ENCODE assay signal across 9 mouse cellular contexts in the genomic region with DNA sequence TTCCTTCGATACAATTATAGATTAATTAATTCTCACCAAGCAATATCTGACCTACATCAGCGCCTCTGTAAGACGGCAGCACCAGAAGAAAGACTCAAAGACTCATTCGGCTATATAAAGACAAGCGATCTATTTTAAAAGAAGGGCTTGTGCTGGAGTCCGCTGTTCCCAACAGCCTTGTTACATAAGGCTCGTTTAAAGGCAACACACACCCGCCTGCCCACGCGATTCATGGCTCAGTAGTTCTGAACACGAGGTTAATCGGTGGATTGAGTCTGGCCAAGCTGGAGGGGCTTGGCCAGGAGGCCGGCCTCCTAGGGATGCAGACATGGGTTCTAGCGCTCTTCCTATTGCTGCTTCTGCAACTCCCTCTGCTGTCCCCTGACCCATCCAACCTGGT.
DNase-seq lines count a peak whose midpoint lies in the region; ATAC-seq and TF ChIP-seq lines count a peak whose summit lies in the region.
"Had no signal": no experiment of that assay in that cellular context is flagged by ENCODE, and none has a peak within 500 bp of the region (broad histone marks: within the 10 kb centered on the region; RNA-seq: fewer than 3 reads in every experiment).

No protein-coding gene starts in this region.

- no peak overlapping the region for H3K4me3 ChIP-seq in forebrain, embryonic 13.5 days
- no peak overlapping the region for H3K4me3 ChIP-seq in forebrain, embryonic 11.5 days (ENCODE audit: low read depth, low read length)
- H3K4me3 ChIP-seq in olfactory bulb, adult 2 months (ENCODE audit: insufficient read depth, low read depth, low read length): no peak overlapping the region
- H3K4me3 ChIP-seq: heart, embryonic 15.5 days had no signal

- no peak for TF ChIP-seq POLR2A in olfactory bulb, adult 2 months (IDR thresholded peaks at IDR 0.05; ENCODE audit: insufficient read depth, low read depth, low read length)

- 34% methylated on average over 14 of the region's 14 CpGs for WGBS in forebrain, embryonic 13.5 days
- WGBS in forebrain, embryonic 11.5 days: 49% methylated on average over 14 of the region's 14 CpGs
- WGBS in olfactory bulb, adult 2 months: 16% methylated on average over 14 of the region's 14 CpGs

- H3K36me3 ChIP-seq in forebrain, embryonic 13.5 days (ENCODE audit: poor library complexity, severe bottlenecking): no peaks in the 10 kb centered on the region
- no peaks in the 10 kb centered on the region for H3K36me3 ChIP-seq in forebrain, embryonic 11.5 days (ENCODE audit: control insufficient read depth, insufficient read depth, low read length)
- H3K36me3 ChIP-seq: heart, embryonic 15.5 days had no signal

- H3K27me3 ChIP-seq in forebrain, embryonic 13.5 days: 0 out of 2 replicates have a peak, but pooled peaks cover 5% of the 10 kb centered on the region
- no peaks in the 10 kb centered on the region for H3K27me3 ChIP-seq in forebrain, embryonic 11.5 days (ENCODE audit: control insufficient read depth, insufficient read depth, low read length)

- no peak overlapping the region for H3K27ac ChIP-seq in forebrain, embryonic 13.5 days
- no peak overlapping the region for H3K27ac ChIP-seq in forebrain, embryonic 11.5 days (ENCODE audit: low read depth, low read length)
- peak overlapping the region; percentile 83 for H3K27ac ChIP-seq in olfactory bulb, adult 2 months (ENCODE audit: insufficient read depth, low read depth, low read length)
- H3K27ac ChIP-seq: heart, embryonic 15.5 days had no signal

- no peaks in the 10 kb centered on the region for H3K9me3 ChIP-seq in forebrain, embryonic 13.5 days (replicated peaks)
- H3K9me3 ChIP-seq in forebrain, embryonic 11.5 days (ENCODE audit: control insufficient read depth, low read length): no peaks in the 10 kb centered on the region
- H3K9me3 ChIP-seq: heart, embryonic 15.5 days had no signal

- peaks cover 34% of the 10 kb centered on the region for H3K4me1 ChIP-seq in forebrain, embryonic 13.5 days
- no peaks in the 10 kb centered on the region for H3K4me1 ChIP-seq in forebrain, embryonic 11.5 days (replicated peaks; ENCODE audit: control insufficient read depth, insufficient read depth, low read length)
- peaks cover 53% of the 10 kb centered on the region for H3K4me1 ChIP-seq in olfactory bulb, adult 2 months (ENCODE audit: control insufficient read depth, insufficient read depth, low read length)
- H3K4me1 ChIP-seq: heart, embryonic 15.5 days had no signal

- peak; percentile 19; the same call in 1 of the 2 replicates for ATAC-seq in forebrain, embryonic 13.5 days
- ATAC-seq in forebrain, embryonic 11.5 days (replicated peaks; ENCODE audit: low FRiP score): no peak

- no peak for DNase-seq in forebrain, embryonic 11.5 days (ENCODE audit: low spot score)
- DNase-seq in cerebellum, postnatal 10 days: peak; percentile 37 to 57
- DNase-seq in layer of hippocampus, adult 9-10 months (ENCODE audit: low spot score): peak; percentile 66
- DNase-seq in spleen, adult 12 weeks (ENCODE audit: low spot score): no peak
- DNase-seq in spleen, postnatal 14 days (ENCODE audit: low spot score in 2 of 2): no peak
- DNase-seq in adrenal gland, postnatal 25 days: no peak

- TF ChIP-seq CTCF in olfactory bulb, adult 2 months (IDR thresholded peaks at IDR 0.05; ENCODE audit: insufficient read depth, low read depth, low read length): no peak

- no peak overlapping the region for H3K9ac ChIP-seq in forebrain, embryonic 13.5 days
- no peak overlapping the region for H3K9ac ChIP-seq in forebrain, embryonic 11.5 days (ENCODE audit: low read length)
- H3K9ac ChIP-seq: heart, embryonic 15.5 days had no signal

- H3K4me2 ChIP-seq in forebrain, embryonic 13.5 days: no peak overlapping the region
- H3K4me2 ChIP-seq in forebrain, embryonic 11.5 days (ENCODE audit: low read depth, low read length, severe bottlenecking): no peak overlapping the region
- H3K4me2 ChIP-seq: heart, embryonic 15.5 days had no signal

Comparison
In these comparisons a context has a peak if more than half of its experiments do, and no peak if none do; other contexts are left out.
1. DNase-seq: peak in cerebellum, postnatal 10 days (2 of 2) and layer of hippocampus, adult 9-10 months (single experiment); none in forebrain, embryonic 11.5 days (single experiment), spleen, adult 12 weeks (single experiment), spleen, postnatal 14 days (0 of 2) and adrenal gland, postnatal 25 days (single experiment).